Mouse (Mus musculus) neural tube, postnatal 0 days (tissue): ENCODE results near the gene Lmf2. TPM values are rescaled to one million over a fixed set of nuclear protein-coding genes. Genes with fewer than 3 reads are reported as not detected.

Experiments used
- microRNA-seq: library from miRNA; unstranded; fragments of <30 nt; microRNA quantifications from one replicate; pipeline ENCODE4, GENCODE M21; 2016
- polyA plus RNA-seq: library from polyadenylated mRNA; unstranded; fragments of >200 nt; fragmentation: Nextera tagmentation; extraction: Ambion mirVana; gene quantifications from 2 replicates; pipeline ENCODE4 v1.2.1, GENCODE M21; 2015

Gene Lmf2
- polyA plus RNA-seq = 28.3 and 29.6 TPM in 2 replicates

GRCm38 (mm10) chr15:89355241-89356187 lies at the start of gene Lmf2, which contains the start of gene Ncaph2:
Gene Lmf2 (minus strand): TSS chr15:89355659.
Gene Ncaph2 (plus strand): TSS chr15:89355719.

GRCm38 (mm10) chr15:89384617-89385016 lies 29.2 kb upstream of the Lmf2 start, which contains the start of gene Klhdc7b:
Gene Klhdc7b (plus strand): TSS chr15:89384917.

DNA sequence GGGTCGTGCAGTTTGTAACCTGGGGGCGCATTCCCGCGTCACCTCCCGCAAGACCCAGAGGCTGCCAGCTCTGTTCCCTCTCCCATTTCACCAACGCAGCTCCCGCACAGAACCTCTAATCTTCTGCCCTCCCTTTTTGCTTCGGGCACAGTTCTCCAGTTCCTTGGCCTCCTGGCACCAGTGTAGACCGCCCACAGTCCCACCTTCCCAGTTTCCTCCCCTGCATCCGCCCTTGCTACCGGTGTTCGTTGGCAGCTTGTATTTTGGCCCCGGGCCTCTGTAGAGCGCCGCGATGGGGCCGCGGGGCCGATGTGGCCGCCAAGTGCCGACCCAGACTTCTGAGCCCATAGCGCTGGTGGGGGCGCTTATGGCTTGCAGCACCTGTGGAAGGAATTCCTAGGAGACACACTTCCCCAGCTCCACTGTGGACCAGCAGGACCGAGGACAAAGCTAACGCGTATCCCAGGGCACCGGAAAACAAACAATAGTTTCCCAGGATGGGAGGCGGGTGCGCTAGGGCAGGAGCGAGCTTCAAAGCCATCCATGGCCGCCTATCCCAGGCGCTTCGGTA lies 23.5 kb upstream of the Lmf2 start, which contains the start of gene Odf3b:
Gene Odf3b, minus strand, starts transcription at position 452 of the 571 bp plus-strand sequence.

DNA sequence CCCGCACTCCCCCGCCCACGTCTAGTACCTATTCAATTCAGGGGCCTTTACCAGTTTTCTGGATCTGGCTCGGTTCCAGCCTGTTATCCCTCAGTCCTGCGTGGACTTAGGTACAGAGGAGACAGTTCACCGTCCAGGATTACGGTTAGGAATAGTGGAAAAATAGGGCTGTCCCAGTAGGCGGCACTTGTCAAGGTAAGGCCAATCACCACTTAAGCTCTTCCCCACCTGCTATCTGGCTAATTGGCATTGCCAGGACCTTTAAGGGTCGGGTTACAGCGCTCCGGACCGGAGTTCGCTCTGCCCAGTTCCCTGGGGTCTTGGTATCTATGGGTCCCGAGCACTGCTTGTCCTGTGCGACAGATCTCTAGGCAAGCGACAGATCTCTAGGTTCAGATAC lies 21.5 kb upstream of the Lmf2 start, which contains the start of gene Tymp:
Gene Tymp, minus strand, starts transcription at position 83 of the 400 bp plus-strand sequence.

GRCm38 (mm10) chr15:89373762-89374248 lies 18.3 kb upstream of the Lmf2 start, which contains the start of gene Sco2:
Gene Sco2 (minus strand): TSS chr15:89373846.

DNA sequence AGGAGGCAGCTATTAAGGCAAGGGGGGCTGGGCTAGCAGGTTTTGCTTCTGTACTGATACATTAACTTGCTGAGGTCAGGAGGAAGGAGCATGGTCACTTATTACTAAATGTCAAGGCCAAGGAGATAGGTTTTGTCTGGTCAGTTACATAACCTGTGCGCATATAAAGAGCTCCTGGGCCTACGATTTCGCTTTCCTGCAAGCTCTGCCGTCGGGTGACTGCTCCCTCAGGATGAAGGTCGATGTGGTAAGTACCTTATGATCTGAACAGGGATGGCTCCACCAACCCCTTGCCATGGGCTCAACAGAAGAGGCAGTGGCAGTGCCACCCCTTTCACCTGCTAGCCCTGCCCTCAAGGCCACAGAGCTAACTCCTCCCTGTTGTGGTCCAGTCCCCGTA lies 21.2 kb downstream of the Lmf2 start, which contains the start of gene Miox:
Gene Miox, plus strand, starts transcription at position 128 of the 400 bp plus-strand sequence.

DNA sequence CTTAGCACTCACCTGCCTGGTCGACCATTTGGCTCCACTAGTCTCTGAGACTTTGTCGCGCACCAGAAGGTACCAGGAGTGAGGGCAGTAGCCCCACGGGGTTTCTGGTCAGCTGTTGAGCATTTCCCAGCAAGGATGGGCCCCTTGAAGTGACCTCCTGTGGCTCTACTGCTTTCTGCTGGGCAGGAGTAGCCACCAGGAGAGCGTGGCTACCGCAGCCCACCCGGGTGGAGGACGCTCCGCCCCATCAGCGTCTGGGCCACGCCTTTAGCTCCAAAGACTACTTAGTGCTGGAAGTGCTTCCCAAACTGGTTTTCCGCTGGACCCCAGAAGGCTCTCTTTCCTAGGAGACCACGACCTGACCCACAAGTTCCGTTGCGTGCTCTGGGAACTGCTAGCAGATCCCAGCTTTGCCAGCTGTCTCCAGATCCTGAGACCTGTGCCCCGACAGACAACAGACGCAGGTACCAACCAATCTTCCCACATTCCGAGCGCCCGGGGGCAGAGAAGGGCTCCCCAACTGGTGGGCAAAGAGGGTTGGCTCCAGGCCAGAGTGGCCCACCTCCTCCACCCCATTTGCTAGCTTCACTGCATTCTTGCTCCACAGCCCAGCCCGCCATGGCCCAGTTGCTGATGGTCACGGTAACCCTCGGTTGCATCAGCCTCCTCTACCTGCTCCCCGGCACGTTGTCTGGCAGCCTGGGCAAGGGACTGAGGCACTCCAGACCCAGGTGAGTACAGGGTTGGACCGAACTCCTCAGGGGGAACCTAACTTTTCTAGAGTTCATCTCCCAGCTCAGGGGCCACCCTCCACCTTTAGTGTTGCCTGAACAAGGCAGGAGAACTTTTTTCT lies 32.6 kb downstream of the Lmf2 start, which contains the start of gene Adm2:
Gene Adm2, plus strand, starts transcription at position 51 of the 853 bp plus-strand sequence.

DNA sequence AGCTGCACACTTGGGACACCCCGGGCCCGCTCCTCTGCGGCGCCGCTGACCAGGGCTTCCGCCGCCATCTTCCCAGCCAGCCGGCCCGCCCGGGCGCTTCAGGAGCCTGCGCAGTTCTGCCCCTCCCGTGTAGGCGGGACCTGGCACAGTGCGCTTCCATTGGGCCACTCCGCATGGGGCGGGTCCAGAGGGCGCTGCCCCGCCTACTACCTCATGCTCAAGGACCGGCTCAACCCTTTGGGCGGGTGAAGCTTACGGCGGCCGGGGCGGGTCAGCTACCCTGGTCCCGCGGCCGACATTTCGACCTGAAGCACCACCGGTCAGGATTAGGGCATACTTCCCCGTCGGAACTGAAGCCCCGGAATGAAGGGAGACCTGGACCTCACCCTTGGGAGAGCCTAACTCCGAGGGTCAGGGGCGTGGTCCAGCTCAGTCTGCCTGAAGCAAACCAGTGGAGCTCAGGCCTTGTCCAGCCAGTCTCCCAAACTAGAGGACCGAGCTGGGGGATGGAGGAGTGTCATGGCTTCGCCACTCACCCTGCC lies 40.2 kb downstream of the Lmf2 start, which contains the start of gene Sbf1:
Gene Sbf1, minus strand, starts transcription at position 122 of the 542 bp plus-strand sequence.

Small RNA genes lying within 50 kb of the gene (microRNA-seq; reads per million reads assigned to microRNA genes)
- not detected for gene Mir6959

Other genes starting within 250 kb of the Lmf2 start
- gene Tubgcp6, start 232.5 kb downstream of the Lmf2 start, polyA plus RNA-seq = 8.1 and 13.9 TPM in 2 replicates
- gene Hdac10, start 227.0 kb downstream of the Lmf2 start, polyA plus RNA-seq = 19.1 and 23.8 TPM in 2 replicates
- 4.0 and 5.5 TPM in 2 replicates for gene Mapk12, start 215.0 kb downstream of the Lmf2 start, polyA plus RNA-seq
- 12.0 and 15.0 TPM in 2 replicates for gene Mapk11, start 206.0 kb downstream of the Lmf2 start, polyA plus RNA-seq
- 40.8 and 51.5 TPM in 2 replicates for gene Plxnb2, start 174.9 kb downstream of the Lmf2 start, polyA plus RNA-seq
- 58.4 and 74.1 TPM in 2 replicates for gene Dennd6b, start 159.2 kb downstream of the Lmf2 start, polyA plus RNA-seq
- gene Ppp6r2, start 144.1 kb downstream of the Lmf2 start, polyA plus RNA-seq = 65.8 and 68.3 TPM in 2 replicates
- 74.8 and 96.2 TPM in 2 replicates for gene Sbf1, start 40.3 kb downstream of the Lmf2 start, polyA plus RNA-seq
- not detected in 2 replicates for gene Adm2, start 32.9 kb downstream of the Lmf2 start, polyA plus RNA-seq
- not detected in 2 replicates for gene Miox, start 21.3 kb downstream of the Lmf2 start, polyA plus RNA-seq
- 76.3 and 87.7 TPM in 2 replicates for gene Ncaph2, start 60 bp upstream of the Lmf2 start, polyA plus RNA-seq
- 22.7 and 27.6 TPM in 2 replicates for gene Sco2, start 18.2 kb upstream of the Lmf2 start, polyA plus RNA-seq
- 1.7 and 3.0 TPM in 2 replicates for gene Tymp, start 21.4 kb upstream of the Lmf2 start, polyA plus RNA-seq
- 9.3 and 9.6 TPM in 2 replicates for gene Odf3b, start 23.6 kb upstream of the Lmf2 start, polyA plus RNA-seq
- 0.06 TPM in 1 of 2 replicates, not detected in the other for gene Klhdc7b, start 29.3 kb upstream of the Lmf2 start, polyA plus RNA-seq
- gene Syce3, start 54.8 kb upstream of the Lmf2 start, polyA plus RNA-seq = not detected in 2 replicates
- gene Cpt1b, start 70.2 kb upstream of the Lmf2 start, polyA plus RNA-seq = 1.5 and 1.7 TPM in 2 replicates
- 4.9 and 6.1 TPM in 2 replicates for gene C730034F03Rik, start 73.9 kb upstream of the Lmf2 start, polyA plus RNA-seq
- not detected in 2 replicates for gene Gm44502, start 74.0 kb upstream of the Lmf2 start, polyA plus RNA-seq
- gene Chkb, start 74.2 kb upstream of the Lmf2 start, polyA plus RNA-seq = 86.6 and 91.5 TPM in 2 replicates
- gene Mapk8ip2, start 98.3 kb upstream of the Lmf2 start, polyA plus RNA-seq = 67.5 and 73.2 TPM in 2 replicates
- gene Arsa, start 121.8 kb upstream of the Lmf2 start, polyA plus RNA-seq = 26.3 and 32.1 TPM in 2 replicates
- 8.5 and 10.7 TPM in 2 replicates for gene Shank3, start 144.0 kb upstream of the Lmf2 start, polyA plus RNA-seq
- gene Acr, start 212.7 kb upstream of the Lmf2 start, polyA plus RNA-seq = 1.1 and 1.9 TPM in 2 replicates
- 69.5 and 76.9 TPM in 2 replicates for gene Rabl2, start 236.3 kb upstream of the Lmf2 start, polyA plus RNA-seq